Mouse (Mus musculus) liver, postnatal 0 days (tissue): ENCODE measurements around the gene Taf3. TPM values are rescaled to one million over a fixed set of nuclear protein-coding genes. Genes with fewer than 3 reads are reported as not detected.

Experiments used
- ATAC-seq: fragments of 200-750 bp; cut with Nextera tagmentation; 2 replicates; pipeline ENCODE4 v1.8.0; 2017; ENCODE audit warnings: mild to moderate bottlenecking, moderate library complexity
- DNase-seq: peaks from one replicate; pipeline ENCODE4 v3.0.0-alpha.2; 2016
- H3K27ac ChIP-seq: fragments of 300-500 bp; sonication (generic); 2 replicates; pipeline ENCODE4 v1.5.1; 2014; ENCODE audit warnings: antibody characterized with exemption, moderate library complexity, mild to moderate bottlenecking, low read depth
- H3K27me3 ChIP-seq: fragments of 300-500 bp; sonication (generic); 2 replicates; pipeline ENCODE4 v1.6.1; 2014; ENCODE audit warnings: low read length, control low read depth, mixed read lengths; ENCODE audit not compliant: insufficient read depth
- H3K36me3 ChIP-seq: fragments of 300-500 bp; sonication (generic); replicated peaks from 2 replicates; pipeline ENCODE4 v1.6.1; 2014; ENCODE audit warnings: mild to moderate bottlenecking, control low read depth, low read length, moderate library complexity, mixed read lengths; ENCODE audit not compliant: insufficient read depth
- H3K4me1 ChIP-seq: fragments of 300-500 bp; sonication (generic); 2 replicates; pipeline ENCODE4 v1.6.1; 2014; ENCODE audit warnings: antibody characterized with exemption, mild to moderate bottlenecking, control low read depth; ENCODE audit not compliant: insufficient read depth
- H3K4me2 ChIP-seq: fragments of 300-500 bp; sonication (generic); 2 replicates; pipeline ENCODE4 v1.6.1; 2014; ENCODE audit warnings: low read depth, mild to moderate bottlenecking, low read length, moderate library complexity, mixed read lengths
- H3K4me3 ChIP-seq: fragments of 300-500 bp; sonication (generic); 2 replicates; pipeline ENCODE4 v1.5.1; 2014; ENCODE audit warnings: low read depth, low read length
- H3K9ac ChIP-seq: fragments of 300-500 bp; sonication (generic); replicated peaks from 2 replicates; pipeline ENCODE4 v1.6.1; 2014; ENCODE audit warnings: mild to moderate bottlenecking, moderate library complexity
- H3K9me3 ChIP-seq: fragments of 300-500 bp; sonication (generic); 2 replicates; pipeline ENCODE4 v1.6.1; 2016; ENCODE audit warnings: mild to moderate bottlenecking, control low read depth, low read length, mixed read lengths
- CTCF ChIP-seq: sonication (generic); IDR thresholded peaks from 2 replicates; pipeline ENCODE4 v1.5.1; 2016; ENCODE audit warnings: antibody characterized with exemption, low read depth
- EP300 ChIP-seq: IDR thresholded peaks from 2 replicates; pipeline ENCODE4 v1.6.1; 2016; ENCODE audit warnings: antibody characterized with exemption, low read depth, mild to moderate bottlenecking
- whole genome bisulfite sequencing: fragments of 180-500 bp; shearing (Covaris S2); extraction: QIAGEN DNeasy Blood & Tissue Kit; methylation state at CpG from one replicate; pipeline ENCODE4 v1.1.7; 2014; ENCODE audit not compliant: insufficient replicate concordance; 5-methylcytosine and 5-hydroxymethylcytosine counted together
- polyA plus RNA-seq: library from polyadenylated mRNA; unstranded; fragments of >200 nt; fragmentation: Nextera tagmentation; extraction: Ambion mirVana; gene quantifications from 2 replicates; pipeline ENCODE4 v1.2.1, GENCODE M21; 2015

The Taf3 gene
- polyA plus RNA-seq, 1 experiment from 2014 or later, result 5.7 TPM

DNA sequence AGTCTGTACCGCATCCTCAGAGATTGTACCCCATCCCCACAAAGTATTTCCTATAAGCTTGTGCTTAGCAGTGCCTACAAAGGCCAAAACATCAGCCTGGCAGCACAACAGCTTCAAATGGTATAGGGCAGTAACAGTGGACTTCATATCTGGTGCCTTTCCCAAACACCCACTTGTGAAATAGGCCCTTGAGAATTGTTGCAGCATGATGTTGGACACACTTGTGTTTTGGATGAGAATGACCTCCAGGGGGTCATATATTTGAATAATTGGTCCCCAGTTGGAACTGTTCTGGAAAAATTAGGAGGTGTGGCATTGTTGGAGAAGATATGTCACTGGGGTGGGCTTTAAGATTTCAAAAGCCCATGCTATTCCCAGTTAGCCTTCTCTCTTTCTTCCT lies 3.6 kb upstream of the Taf3 start:
- no peak overlapping the region for H3K9ac ChIP-seq
- WGBS, result 78% methylated on average over 1 of the region's 1 CpGs
- no peak overlapping the region for H3K27ac ChIP-seq
- no peak overlapping the region for H3K4me3 ChIP-seq
- H3K27me3 ChIP-seq, result no peaks in the 10 kb centered on the region
- peaks cover 10% of the 10 kb centered on the region; the same call in 1 of the 2 replicates for H3K4me1 ChIP-seq
- peaks cover 20% of the 10 kb centered on the region for H3K36me3 ChIP-seq
- no peak overlapping the region for H3K4me2 ChIP-seq
- TF ChIP-seq EP300 (no peak), CTCF (no peak)
- ATAC-seq (no peak), DNase-seq (no peak)
- no peaks in the 10 kb centered on the region for H3K9me3 ChIP-seq

DNA sequence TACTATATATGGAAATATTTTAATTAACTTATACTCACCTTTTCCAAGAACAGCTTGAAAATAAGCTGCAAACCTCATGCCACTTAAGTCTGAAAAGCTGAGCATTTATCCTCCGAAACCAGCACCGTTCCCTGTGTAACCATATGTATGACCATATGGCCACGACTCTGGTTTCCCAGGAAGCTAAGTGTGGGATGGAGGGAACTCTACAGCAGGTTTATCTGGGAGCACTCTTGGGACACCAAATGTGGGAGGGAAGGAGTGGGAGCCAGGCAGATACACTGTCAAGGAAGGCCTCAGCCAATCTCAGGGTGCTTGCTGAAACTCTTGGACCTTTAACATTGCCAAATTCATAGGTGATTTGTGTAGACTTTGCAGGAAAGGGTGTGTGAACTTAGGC lies 2.5 kb upstream of the Taf3 start:
- peaks cover 14% of the 10 kb centered on the region; the same call in 1 of the 2 replicates for H3K36me3 ChIP-seq
- no peak overlapping the region for H3K4me2 ChIP-seq
- TF ChIP-seq CTCF (no peak), EP300 (no peak)
- H3K27me3 ChIP-seq, result no peaks in the 10 kb centered on the region
- H3K4me1 ChIP-seq, result peaks cover 11% of the 10 kb centered on the region; the same call in 1 of the 2 replicates
- ATAC-seq (no peak), DNase-seq (no peak)
- H3K9me3 ChIP-seq, result no peaks in the 10 kb centered on the region
- WGBS, result 85% methylated on average over 3 of the region's 3 CpGs
- H3K4me3 ChIP-seq, result no peak overlapping the region
- no peak overlapping the region for H3K9ac ChIP-seq
- no peak overlapping the region for H3K27ac ChIP-seq

DNA sequence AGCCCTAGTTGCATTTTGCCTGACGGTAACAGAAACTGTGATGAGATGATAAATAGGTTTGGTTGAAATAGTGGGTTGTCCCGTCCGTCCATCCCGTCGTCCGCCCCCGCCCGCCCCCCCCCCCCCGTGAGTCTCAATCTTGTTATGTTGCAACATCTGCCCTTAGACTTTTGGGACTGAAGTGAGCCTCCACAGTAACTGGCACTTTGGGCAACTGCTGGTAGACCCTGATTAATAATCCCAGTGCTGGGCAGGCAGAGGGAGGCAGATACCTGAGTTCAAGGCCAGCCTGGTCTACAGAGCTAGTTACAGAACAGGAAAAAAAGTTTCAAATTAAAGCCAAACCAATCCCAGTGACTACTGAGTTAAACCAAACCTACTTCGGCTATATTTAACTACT lies 1.1 kb upstream of the Taf3 start:
- peak; percentile 28 for DNase-seq
- H3K27ac ChIP-seq, result peak overlapping the region; percentile 9; the same call in 1 of the 2 replicates

DNA sequence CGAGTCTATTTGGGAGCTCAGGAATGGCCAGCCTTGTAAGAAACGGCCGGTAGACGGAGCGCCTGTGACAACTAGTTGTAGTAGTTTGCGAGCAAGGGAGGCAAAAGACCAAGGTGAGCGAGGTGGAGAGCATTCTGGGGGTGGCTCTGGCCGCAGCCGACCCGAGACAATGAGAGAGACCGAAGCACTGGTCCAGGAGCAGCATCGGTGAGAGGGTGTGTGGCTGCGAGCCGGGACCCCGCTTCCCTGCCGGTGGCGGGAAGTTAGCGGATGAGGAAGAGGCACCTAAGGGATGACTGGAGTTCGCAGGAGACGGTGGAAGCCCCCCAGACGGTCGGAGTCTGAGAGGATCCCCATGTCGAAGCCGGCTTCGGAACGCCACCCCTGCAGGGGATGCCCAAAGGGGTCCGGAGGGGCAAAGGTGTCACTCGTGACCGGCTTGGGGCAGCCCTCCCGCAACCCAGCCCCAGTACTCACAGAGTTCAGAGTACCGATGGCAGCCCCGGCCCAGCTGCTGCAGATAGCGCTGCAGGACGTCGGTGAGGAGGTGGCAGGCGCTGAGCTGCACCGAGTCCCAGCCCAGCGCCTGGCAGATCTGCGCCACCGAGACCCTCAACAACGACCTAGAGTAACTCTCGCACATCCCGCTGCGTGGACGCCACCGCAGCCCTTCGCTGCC lies 499 bp downstream of the Taf3 start:
- no peaks in the 10 kb centered on the region for H3K36me3 ChIP-seq
- DNase-seq (peak; percentile 42), ATAC-seq (peak; percentile 40)
- peak overlapping the region; percentile 25; the same call in 1 of the 2 replicates for H3K27ac ChIP-seq
- peak overlapping the region; percentile 90 for H3K4me3 ChIP-seq
- no peaks in the 10 kb centered on the region for H3K27me3 ChIP-seq
- peak overlapping the region; percentile 83 for H3K4me2 ChIP-seq
- TF ChIP-seq EP300 (no peak), CTCF (0 out of 2 replicates have a peak, but pooled peaks have one; percentile 26)
- H3K9me3 ChIP-seq, result no peaks in the 10 kb centered on the region
- under 1% methylated on average over 44 of the region's 47 CpGs for WGBS
- H3K4me1 ChIP-seq, result peaks cover 11% of the 10 kb centered on the region; the same call in 1 of the 2 replicates
- peak overlapping the region; percentile 85 for H3K9ac ChIP-seq

More for the DNA sequence above, 1.1 kb upstream of the Taf3 start:
- Histone ChIP-seq H3K4me2 (peak overlapping the region; percentile 93), H3K9me3 (no peaks in the 10 kb centered on the region), H3K4me1 (peaks cover 11% of the 10 kb centered on the region; the same call in 1 of the 2 replicates), H3K27me3 (no peaks in the 10 kb centered on the region), H3K36me3 (peaks cover 6% of the 10 kb centered on the region; the same call in 1 of the 2 replicates), H3K9ac (peak overlapping the region; percentile 64), H3K4me3 (peak overlapping the region; percentile 90)
- ATAC-seq, result no peak
- 9% methylated on average over 10 of the region's 10 CpGs for WGBS
- TF ChIP-seq EP300 (no peak), CTCF (no peak)

DNA sequence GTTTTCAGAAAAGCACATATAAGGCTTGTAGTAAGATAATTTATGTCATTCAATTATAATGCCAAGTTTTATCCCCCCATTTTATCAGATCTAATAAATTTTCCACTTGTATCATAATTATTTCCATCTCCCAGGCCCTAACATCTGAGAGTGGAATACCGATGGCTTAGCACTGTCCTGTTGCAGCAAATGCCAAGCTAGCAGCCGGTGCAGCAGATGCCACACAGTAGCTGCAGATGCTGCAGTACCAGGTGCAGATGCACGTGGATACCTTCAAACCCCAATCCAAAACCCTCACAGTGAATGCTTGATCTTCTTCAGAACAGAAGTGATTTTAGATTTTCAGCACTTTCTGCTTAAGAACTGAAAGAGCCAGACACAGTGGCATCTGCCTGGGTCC lies 13.4 kb downstream of the Taf3 start:
- DNase-seq (no peak), ATAC-seq (no peak)
- Histone ChIP-seq H3K36me3 (0 out of 2 replicates have a peak, but pooled peaks cover under 1% of the 10 kb centered on the region), H3K4me2 (no peak overlapping the region), H3K9ac (no peak overlapping the region), H3K9me3 (no peaks in the 10 kb centered on the region), H3K27me3 (no peaks in the 10 kb centered on the region), H3K4me3 (no peak overlapping the region), H3K4me1 (0 out of 2 replicates have a peak, but pooled peaks cover 3% of the 10 kb centered on the region), H3K27ac (no peak overlapping the region)
- WGBS, result 79% methylated on average over 3 of the region's 3 CpGs
- no peak for TF ChIP-seq EP300
- TF ChIP-seq CTCF, result no peak

DNA sequence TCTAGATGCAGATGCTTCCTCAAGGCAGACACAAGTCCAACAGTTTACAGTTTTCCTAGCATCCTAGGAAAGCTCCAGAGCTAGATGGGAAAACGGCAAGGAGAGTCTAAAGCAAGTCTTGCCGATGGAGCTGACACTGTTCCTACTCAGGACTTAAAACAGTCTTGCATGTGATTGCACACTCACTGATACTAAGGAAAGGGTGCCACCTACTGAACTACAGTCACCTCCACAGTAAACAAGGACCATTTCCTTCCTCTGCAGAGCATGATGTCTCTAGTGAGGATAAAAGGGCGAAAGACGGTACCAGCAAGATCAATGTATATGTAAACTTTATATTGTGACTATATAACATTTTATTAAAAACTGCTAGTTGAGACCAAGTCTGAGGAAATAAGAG lies 14.7 kb downstream of the Taf3 start:
- no peak for ATAC-seq
- 0 out of 2 replicates have a peak, but pooled peaks cover 3% of the 10 kb centered on the region for H3K4me1 ChIP-seq
- H3K9ac ChIP-seq, result no peak overlapping the region
- H3K27me3 ChIP-seq, result no peaks in the 10 kb centered on the region
- 52% methylated on average over 4 of the region's 4 CpGs for WGBS
- TF ChIP-seq EP300 (no peak), CTCF (peak; percentile 38)
- no peaks in the 10 kb centered on the region for H3K36me3 ChIP-seq
- no peak overlapping the region for H3K4me3 ChIP-seq
- H3K4me2 ChIP-seq, result no peak overlapping the region
- DNase-seq, result no peak
- H3K9me3 ChIP-seq, result no peaks in the 10 kb centered on the region
- H3K27ac ChIP-seq, result no peak overlapping the region
